Mouse (Mus musculus): ENCODE measurements around the gene Rapgef2.
A peak's percentile ranks its signal among the peaks of the same experiment; 100 is the strongest.

Rapgef2 gene

GRCm38 (mm10) chr3:79286376-79287107, at the start of gene Rapgef2:
Rapgef2 (minus strand) TSS chr3:79286517.
- no peak for DNase-seq (ENCODE audit: extremely low read depth, low read depth, low spot score)

DNA sequence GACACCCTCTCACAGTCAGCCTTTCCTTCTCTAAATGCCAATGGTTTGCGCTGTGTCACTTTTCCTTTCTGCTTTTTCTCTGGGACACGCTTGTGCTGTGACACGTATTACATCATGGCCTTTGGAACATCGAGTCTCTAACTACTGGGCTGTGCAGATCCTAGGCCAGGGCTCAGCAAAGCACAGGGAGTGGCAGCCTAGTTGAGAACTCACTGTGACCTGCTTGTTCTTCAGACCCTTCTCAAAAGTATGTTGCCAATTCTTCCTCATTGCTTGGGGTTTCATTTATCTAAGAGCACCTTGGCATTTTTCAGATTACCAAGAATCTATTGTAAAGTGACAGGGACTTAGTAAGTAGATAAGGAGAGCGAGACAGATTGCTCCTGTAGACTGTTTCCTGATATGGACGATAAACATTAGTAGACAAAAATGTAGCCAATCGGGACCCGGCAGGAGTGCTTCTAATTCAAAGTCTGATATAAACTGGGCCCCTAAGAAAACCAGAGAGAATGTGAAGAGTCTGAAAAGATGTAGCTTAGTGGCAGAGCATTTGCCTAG, 47.4 kb upstream of the Rapgef2 start:
- DNase-seq (ENCODE audit: extremely low read depth, low read depth, low spot score): no peak

DNA sequence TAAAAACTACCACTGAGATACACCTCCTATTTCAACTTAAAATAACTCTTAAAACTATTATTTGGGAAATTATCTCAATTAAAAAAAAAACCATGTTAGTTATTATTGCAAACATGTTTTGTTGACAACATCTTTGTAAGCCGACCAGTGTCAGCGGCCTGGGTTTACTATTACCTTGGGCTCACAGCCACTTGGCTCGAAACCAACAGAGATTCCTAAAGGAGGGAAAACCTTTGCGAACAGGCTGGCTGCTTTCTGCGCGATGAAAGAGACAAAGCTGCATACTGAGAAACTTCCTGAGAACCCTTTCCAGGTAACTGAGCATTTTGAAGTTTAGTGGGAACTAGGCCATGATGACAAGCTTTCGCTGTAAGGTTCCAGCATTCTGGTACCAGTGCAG, 46.7 kb upstream of the Rapgef2 start:
- DNase-seq (ENCODE audit: extremely low read depth, low read depth, low spot score): no peak

DNA sequence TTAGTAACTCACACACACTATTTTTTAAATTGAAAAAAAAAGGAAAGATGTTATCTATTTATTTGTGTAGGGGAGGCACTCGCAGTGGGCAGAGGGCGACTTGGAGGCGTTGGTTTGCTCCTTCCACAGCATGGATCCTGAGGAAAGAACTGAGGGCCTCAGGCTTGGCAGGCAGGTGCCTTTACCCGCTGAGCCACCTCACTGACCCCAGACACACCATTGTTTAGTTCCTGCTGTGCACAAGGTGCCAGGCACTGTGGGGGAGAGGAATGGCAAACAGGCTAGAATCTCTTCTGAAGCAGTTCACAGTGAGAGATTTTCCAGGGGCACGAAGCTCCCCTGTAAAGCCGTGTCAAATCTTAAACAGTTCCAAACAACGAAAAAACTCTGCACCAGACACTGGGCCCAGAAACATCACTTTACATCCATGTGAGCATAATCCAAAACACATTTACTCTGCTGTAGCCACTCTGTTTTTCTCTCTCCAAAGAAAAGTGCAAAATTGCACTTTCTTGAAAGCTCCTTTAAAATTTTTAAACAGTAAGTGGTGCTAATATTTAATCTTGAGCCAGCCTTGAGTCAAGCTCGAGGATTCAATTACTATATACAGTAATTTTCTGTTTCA, 43.5 kb upstream of the Rapgef2 start:
- DNase-seq (ENCODE audit: extremely low read depth, low read depth, low spot score): no peak

GRCm38 (mm10) chr3:79324697-79325526, 38.6 kb upstream of the Rapgef2 start:
- no peak for DNase-seq (ENCODE audit: extremely low read depth, low read depth, low spot score)

DNA sequence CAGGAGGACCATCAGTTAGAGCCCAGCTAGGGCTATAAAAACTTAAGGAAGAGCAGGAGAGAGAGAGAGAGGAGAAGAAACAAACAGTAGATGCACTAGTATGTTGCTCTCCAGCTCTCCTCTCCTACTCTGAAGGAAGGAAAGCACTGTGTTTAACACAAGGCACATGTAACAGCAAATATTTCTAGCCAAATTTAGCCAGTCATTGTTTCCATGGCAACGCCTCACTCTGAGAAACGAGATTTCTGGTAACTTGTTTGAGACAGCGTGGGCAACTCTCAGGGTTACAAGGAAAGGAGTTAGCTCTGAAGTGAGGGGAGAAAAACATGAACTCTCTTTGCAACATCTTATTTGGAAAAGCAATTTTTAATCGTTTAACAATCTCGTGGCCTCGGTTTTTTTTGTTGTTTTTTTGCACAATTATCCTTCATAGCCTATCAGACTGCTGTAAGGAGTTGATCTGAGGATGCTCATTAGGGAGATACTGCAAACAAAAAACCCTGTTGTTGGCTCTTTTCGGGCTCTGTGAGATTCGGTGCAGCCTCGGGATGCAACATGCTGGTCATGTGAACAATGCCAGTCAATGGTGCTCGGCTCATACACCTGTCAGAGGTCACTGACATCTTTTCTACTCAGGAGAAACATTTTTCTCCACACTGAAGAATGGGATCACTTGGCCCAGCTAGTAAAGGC, 27.8 kb upstream of the Rapgef2 start:
- no peak for DNase-seq (ENCODE audit: extremely low read depth, low read depth, low spot score)

- no peak for DNase-seq (ENCODE audit: extremely low read depth, low read depth, low spot score)
Observed at GRCm38 (mm10) chr3:79311895-79312294, 25.6 kb upstream of the Rapgef2 start.

DNA sequence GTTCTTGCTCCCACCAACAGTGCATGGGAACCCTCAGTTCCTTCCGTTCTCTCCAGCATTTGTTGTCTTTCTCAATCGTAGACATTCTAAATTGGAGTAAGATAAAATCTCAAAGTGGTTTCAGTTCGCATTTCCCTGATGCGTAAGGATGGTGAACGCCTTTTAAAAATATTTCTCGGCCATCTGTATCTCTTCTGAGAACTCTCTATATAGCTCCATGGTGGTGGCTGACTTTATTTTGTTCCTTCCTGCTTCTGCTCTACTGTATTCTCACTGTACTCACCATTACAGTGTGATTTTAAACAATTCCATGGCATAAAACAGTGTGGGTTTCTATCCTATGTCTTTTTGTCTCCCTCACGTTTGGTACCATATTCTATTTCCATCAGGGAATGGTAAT, 23.9 kb upstream of the Rapgef2 start:
- DNase-seq (ENCODE audit: extremely low read depth, low read depth, low spot score): no peak

- DNase-seq (ENCODE audit: extremely low read depth, low read depth, low spot score): no peak
Observed at GRCm38 (mm10) chr3:79308605-79309004, 22.3 kb upstream of the Rapgef2 start.

GRCm38 (mm10) chr3:79299401-79299800, 13.1 kb upstream of the Rapgef2 start:
- no peak for DNase-seq (ENCODE audit: extremely low read depth, low read depth, low spot score)

GRCm38 (mm10) chr3:79297281-79297680, 11.0 kb upstream of the Rapgef2 start:
- DNase-seq (ENCODE audit: extremely low read depth, low read depth, low spot score): peak; percentile 81

- DNase-seq (ENCODE audit: extremely low read depth, low read depth, low spot score): no peak
Observed at GRCm38 (mm10) chr3:79296586-79296985, 10.3 kb upstream of the Rapgef2 start.

DNA sequence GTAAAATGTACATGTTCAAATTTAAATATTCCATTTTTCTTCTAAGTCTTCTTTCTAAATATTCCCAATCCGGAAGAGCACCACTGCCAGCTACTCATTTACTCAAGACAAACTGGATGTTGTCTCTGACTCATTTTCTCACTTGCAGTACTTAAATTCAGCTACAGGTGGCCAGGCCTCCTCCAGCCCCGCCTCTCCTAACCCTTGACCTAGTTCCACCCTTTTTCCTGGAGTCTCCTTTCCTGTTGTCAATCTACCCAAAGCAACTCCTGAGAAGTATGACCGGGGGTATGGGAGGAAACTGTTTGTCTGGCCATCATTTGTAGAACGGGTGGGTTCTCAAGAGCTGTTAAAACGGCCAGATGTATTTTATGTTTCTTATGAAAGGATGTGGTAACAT, 9.7 kb upstream of the Rapgef2 start:
- no peak for DNase-seq (ENCODE audit: extremely low read depth, low read depth, low spot score)

DNA sequence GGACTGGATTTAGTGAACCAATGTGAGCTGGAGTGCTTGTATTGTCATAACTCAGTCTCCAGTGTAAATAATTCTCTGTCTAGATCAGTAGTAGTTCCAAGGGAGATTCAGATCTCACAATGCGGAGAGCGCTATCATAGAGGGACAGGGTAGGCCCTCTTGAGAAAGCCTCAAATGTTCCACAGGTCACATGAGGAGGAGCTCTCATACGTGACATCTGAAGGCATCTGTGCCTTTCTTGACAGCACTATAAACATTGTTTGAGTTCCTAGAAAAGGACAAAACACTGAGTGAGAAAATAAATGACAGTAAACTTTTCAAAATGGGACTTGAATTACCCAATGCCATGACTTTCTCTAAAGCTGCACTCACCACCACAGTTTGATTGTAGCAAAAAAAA, 8.4 kb upstream of the Rapgef2 start:
- DNase-seq (ENCODE audit: extremely low read depth, low read depth, low spot score): no peak

GRCm38 (mm10) chr3:79293023-79293422, 6.7 kb upstream of the Rapgef2 start:
- DNase-seq (ENCODE audit: extremely low read depth, low read depth, low spot score): no peak

GRCm38 (mm10) chr3:79289050-79289449, 2.7 kb upstream of the Rapgef2 start:
- no peak for DNase-seq (ENCODE audit: extremely low read depth, low read depth, low spot score)

DNA sequence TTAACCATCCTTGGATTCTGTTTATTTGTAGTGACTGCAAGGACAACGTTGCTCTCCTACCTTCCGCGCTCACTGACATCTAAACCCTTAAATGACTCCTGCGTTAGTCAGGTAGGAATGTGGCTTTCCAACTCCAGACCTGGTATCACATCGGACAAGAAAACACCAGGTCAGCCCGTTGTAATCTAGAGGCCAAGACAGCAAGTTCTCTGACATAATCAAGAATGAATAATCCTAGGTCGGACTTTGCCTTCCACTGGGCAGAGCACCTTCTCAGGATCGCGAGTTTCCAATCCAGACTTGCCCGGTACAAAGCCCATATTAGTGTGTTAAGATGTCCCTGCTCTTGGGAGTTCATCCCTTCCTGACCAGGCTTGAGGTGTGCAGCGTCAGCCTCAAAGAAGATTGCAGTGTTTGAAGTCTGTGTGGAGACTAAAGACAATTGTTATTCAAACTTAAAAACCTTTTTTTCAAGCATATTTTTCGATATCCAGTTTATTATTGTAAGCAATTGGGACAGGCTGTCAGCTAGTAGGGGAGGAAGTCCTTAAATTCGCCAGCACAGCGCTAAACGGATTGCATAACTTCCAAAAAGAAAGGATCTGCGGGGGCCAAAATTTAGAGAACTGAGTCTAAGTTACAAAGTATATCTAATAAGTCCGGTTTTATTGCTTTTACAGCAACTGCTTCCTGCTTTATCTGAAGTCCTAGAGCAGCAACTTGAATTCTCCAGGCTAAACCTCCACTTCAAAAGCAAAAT, 1.6 kb upstream of the Rapgef2 start:
- DNase-seq (ENCODE audit: extremely low read depth, low read depth, low spot score): no peak

- no peak for DNase-seq (ENCODE audit: extremely low read depth, low read depth, low spot score)
Observed at GRCm38 (mm10) chr3:79287108-79287576, 825 bp upstream of the Rapgef2 start.

GRCm38 (mm10) chr3:79286031-79286375, 314 bp downstream of the Rapgef2 start:
- no peak for DNase-seq (ENCODE audit: extremely low read depth, low read depth, low spot score)

- DNase-seq (ENCODE audit: extremely low read depth, low read depth, low spot score): no peak
Observed at GRCm38 (mm10) chr3:79285097-79285675, 1.1 kb downstream of the Rapgef2 start.

All from fat pad, adult 2 months (tissue).